Mouse (Mus musculus) hindbrain, embryonic 13.5 days (tissue): ENCODE data around the gene Nhsl1. TPM values are rescaled to one million over a fixed set of nuclear protein-coding genes. Genes with fewer than 3 reads are reported as not detected.

ENCODE experiments used
- polyA plus RNA-seq: library from polyadenylated mRNA; unstranded; fragments of >200 nt; fragmentation: Nextera tagmentation; extraction: Ambion mirVana; gene quantifications from 2 replicates; pipeline ENCODE4 v1.2.1, GENCODE M21; 2015

The Nhsl1 gene
- polyA plus RNA-seq, 1 experiment from 2014 or later, result 20.7 TPM

Other genes starting within 250 kb of the Nhsl1 start
- gene Ect2l, start 108.1 kb upstream of the Nhsl1 start, polyA plus RNA-seq, result 0.27 and 0.62 TPM in 2 replicates
- gene Ccdc28a, start 84.0 kb upstream of the Nhsl1 start, polyA plus RNA-seq, result 6.6 and 9.3 TPM in 2 replicates
- gene Hebp2, start 227.1 kb downstream of the Nhsl1 start, polyA plus RNA-seq, result 12.3 and 12.8 TPM in 2 replicates